8 mouse cellular contexts compared by ENCODE assay signal in the genomic region with DNA sequence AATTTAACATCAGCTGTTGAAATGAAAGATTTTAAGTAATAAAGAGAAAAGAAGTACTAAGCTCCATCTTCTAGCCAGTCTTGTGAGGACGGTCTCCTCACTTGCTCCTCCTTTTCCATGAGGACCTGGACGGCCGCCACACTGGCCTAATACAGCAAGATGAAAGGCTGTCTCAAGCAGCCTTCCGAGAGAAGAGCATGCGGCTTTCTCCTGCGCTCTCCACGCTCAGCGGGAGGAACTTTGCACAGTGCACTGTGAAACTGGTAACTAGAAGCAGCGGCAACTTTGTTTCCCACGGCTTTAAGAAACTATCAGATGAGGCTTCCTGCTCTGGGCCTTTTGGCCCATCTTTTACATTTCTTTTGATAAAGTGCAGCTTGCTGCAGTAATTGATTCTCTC. TPM values are rescaled to one million over a fixed set of nuclear protein-coding genes. Genes with fewer than 3 reads are reported as not detected.
A peak's percentile ranks its signal among the peaks of the same experiment; 100 is the strongest.
DNase-seq lines count a peak whose midpoint lies in the region; ATAC-seq and TF ChIP-seq lines count a peak whose summit lies in the region.

No protein-coding gene starts in this region.

- no peaks in the 10 kb centered on the region for H3K36me3 ChIP-seq in heart, postnatal 0 days (replicated peaks; ENCODE audit: control insufficient read depth, insufficient read depth, low read length)
- H3K36me3 ChIP-seq in neural tube, embryonic 15.5 days, result no peaks in the 10 kb centered on the region

- 18% methylated on average over 10 of the region's 10 CpGs for WGBS in heart, postnatal 0 days
- WGBS in neural tube, embryonic 15.5 days, result under 1% methylated on average over 10 of the region's 10 CpGs

- no peak for TF ChIP-seq EP300 in heart, postnatal 0 days (IDR thresholded peaks at IDR 0.05; ENCODE audit: low read depth)

- peak; percentile 20 for DNase-seq in kidney, adult 18-20 months
- no peak for DNase-seq in kidney, adult 11 months
- peak; percentile 73 for DNase-seq in embryo, embryonic 10 days (ENCODE audit: low spot score)
- DNase-seq in heart, postnatal 0 days (ENCODE audit: low spot score), result no peak
- peak; percentile 29 to 62 for DNase-seq in kidney, postnatal 36 days
- no peak for DNase-seq in spleen, postnatal 10 days (ENCODE audit: low spot score in 2 of 2)
- no peak for DNase-seq in frontal cortex, postnatal 25 days (ENCODE audit: low spot score in 2 of 2)

- no peak for TF ChIP-seq CTCF in heart, postnatal 0 days (IDR thresholded peaks at IDR 0.05; ENCODE audit: low read depth)

- H3K4me3 ChIP-seq in heart, postnatal 0 days (ENCODE audit: low read depth, low read length), result no peak overlapping the region
- no peak overlapping the region for H3K4me3 ChIP-seq in neural tube, embryonic 15.5 days (replicated peaks)

- H3K27me3 ChIP-seq in heart, postnatal 0 days (ENCODE audit: control insufficient read depth, insufficient read depth, low read length), result no peaks in the 10 kb centered on the region
- H3K27me3 ChIP-seq in neural tube, embryonic 15.5 days (replicated peaks), result no peaks in the 10 kb centered on the region

- no peak for ATAC-seq in heart, postnatal 0 days (ENCODE audit: insufficient read depth, low read depth)
- ATAC-seq in neural tube, embryonic 15.5 days (ENCODE audit: low FRiP score), result no peak

- peak overlapping the region; percentile 38 for H3K4me2 ChIP-seq in heart, postnatal 0 days (ENCODE audit: low read depth, low read length)
- H3K4me2 ChIP-seq in neural tube, embryonic 15.5 days, result peak overlapping the region; percentile 36

- H3K9ac ChIP-seq in heart, postnatal 0 days (replicated peaks; ENCODE audit: low read depth, low read length), result no peak overlapping the region
- H3K9ac ChIP-seq in neural tube, embryonic 15.5 days (replicated peaks), result no peak overlapping the region

- no peak overlapping the region for H3K27ac ChIP-seq in heart, postnatal 0 days (ENCODE audit: low read depth)
- H3K27ac ChIP-seq in neural tube, embryonic 15.5 days (replicated peaks), result peak overlapping the region; percentile 33; the same call in 1 of the 2 replicates

- no peaks in the 10 kb centered on the region for H3K4me1 ChIP-seq in heart, postnatal 0 days (ENCODE audit: control insufficient read depth, insufficient read depth)
- H3K4me1 ChIP-seq in neural tube, embryonic 15.5 days, result peaks cover 8% of the 10 kb centered on the region

- H3K9me3 ChIP-seq in heart, postnatal 0 days (replicated peaks; ENCODE audit: control insufficient read depth, low read length), result no peaks in the 10 kb centered on the region
- H3K9me3 ChIP-seq in neural tube, embryonic 15.5 days (replicated peaks), result no peaks in the 10 kb centered on the region

RNA-seq across cellular contexts. Expression of a gene that starts 34.7 kb away (rescaled TPM):
- 2.7 and 9.0 TPM in 2 replicates for total RNA-seq in heart, postnatal 0 days (2014; rRNA removed; ENCODE audit: low replicate concordance)
- 9.4 and 9.9 TPM in 2 replicates for polyA plus RNA-seq in heart, postnatal 0 days (2015; fragmentation: Nextera tagmentation; extraction: Ambion mirVana)
- 7.3 and 8.0 TPM in 2 replicates for polyA plus RNA-seq in neural tube, embryonic 15.5 days (2015; fragmentation: Nextera tagmentation; extraction: Ambion mirVana)

Comparison
In these comparisons a context has a peak if more than half of its experiments do, and no peak if none do; other contexts are left out.
1. DNase-seq: peak in kidney, adult 18-20 months (single experiment), embryo, embryonic 10 days (single experiment) and kidney, postnatal 36 days (2 of 2); none in kidney, adult 11 months (single experiment), heart, postnatal 0 days (single experiment), spleen, postnatal 10 days (0 of 2) and frontal cortex, postnatal 25 days (0 of 2).